Mouse (Mus musculus) bone marrow macrophage, adult 2 months (primary cell): ENCODE results near the gene Gbp4.
"Not testable (repeated sequence)": the region's sequence is repeated elsewhere in the genome, so short reads cannot be mapped to it uniquely, and the experiment has no call there.

Source experiments
- CTCF ChIP-seq: IDR thresholded peaks from 2 replicates; pipeline ENCODE4 v1.5.1; 2012; ENCODE audit warnings: low read depth, mild to moderate bottlenecking, low read length, moderate library complexity
- POLR2A ChIP-seq: IDR thresholded peaks from 2 replicates; pipeline ENCODE4 v1.6.1; 2012; ENCODE audit warnings: mild to moderate bottlenecking, low read depth, low read length, borderline replicate concordance

DNA sequence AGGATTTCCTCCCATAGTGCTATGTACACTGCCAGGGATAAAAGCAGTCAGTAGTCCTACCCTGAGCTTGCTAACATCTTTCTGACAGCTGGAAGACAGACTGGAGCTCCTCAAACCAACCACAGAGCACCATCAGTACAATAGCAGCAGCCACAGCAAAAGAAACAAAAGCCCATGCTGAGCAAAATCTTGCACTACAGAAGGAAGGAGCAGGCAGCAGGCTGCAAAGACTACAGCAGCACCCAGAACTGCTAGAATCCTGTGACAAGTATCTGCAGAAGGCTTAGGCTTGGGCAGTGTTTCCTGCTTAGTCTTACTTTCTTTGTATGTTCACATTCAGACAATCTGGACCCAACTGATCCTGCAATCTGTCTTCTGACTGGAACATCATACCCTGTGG is 71.0 kb downstream of the Gbp4 start:
- TF ChIP-seq CTCF, POLR2A: not testable (repeated sequence)
